Mouse (Mus musculus) CD4-positive, CD25-positive, alpha-beta regulatory T cell (primary cell): ENCODE data around the gene Preb. TPM values are rescaled to one million over a fixed set of nuclear protein-coding genes. Genes with fewer than 3 reads are reported as not detected.

Source experiments
- polyA plus RNA-seq: library from polyadenylated mRNA; unstranded; fragments of 100-300 nt; shearing (Covaris generic); gene quantifications from one replicate; pipeline ENCODE4 v1.2.1, GENCODE M21; 2017

Gene Preb
- 194 TPM for polyA plus RNA-seq

GRCm38 (mm10) chr5:30959966-30960501 is at the start of gene Preb:
Preb (minus strand) TSS chr5:30960361.

DNA sequence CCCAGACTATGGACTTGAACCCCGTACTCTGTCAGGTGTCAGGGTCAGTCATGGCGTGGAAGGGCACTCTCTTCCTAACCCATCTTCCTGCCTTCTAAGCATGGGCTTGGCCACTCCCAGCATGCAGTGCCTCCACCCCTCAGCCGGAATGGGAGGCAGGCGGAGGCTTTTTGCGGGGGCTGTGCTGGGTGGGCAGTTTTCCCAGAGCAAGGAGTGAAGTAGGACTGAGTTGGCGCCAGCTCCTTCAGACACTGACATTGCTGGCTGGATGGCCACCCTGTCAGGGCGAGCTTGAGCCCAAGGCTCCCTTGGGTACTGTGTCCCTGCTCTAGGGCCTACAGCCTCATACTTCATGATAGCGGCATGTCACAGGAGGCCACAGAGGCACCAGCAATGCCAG is 8.3 kb upstream of the Preb start, which contains the start of gene Tcf23:
TSS of gene Tcf23 (plus strand) at position 247 of the 400 bp plus-strand sequence.

GRCm38 (mm10) chr5:30944956-30945781 is 15.0 kb downstream of the Preb start, which contains the start of gene Cgref1:
Cgref1 (minus strand) TSS chr5:30945591.

DNA sequence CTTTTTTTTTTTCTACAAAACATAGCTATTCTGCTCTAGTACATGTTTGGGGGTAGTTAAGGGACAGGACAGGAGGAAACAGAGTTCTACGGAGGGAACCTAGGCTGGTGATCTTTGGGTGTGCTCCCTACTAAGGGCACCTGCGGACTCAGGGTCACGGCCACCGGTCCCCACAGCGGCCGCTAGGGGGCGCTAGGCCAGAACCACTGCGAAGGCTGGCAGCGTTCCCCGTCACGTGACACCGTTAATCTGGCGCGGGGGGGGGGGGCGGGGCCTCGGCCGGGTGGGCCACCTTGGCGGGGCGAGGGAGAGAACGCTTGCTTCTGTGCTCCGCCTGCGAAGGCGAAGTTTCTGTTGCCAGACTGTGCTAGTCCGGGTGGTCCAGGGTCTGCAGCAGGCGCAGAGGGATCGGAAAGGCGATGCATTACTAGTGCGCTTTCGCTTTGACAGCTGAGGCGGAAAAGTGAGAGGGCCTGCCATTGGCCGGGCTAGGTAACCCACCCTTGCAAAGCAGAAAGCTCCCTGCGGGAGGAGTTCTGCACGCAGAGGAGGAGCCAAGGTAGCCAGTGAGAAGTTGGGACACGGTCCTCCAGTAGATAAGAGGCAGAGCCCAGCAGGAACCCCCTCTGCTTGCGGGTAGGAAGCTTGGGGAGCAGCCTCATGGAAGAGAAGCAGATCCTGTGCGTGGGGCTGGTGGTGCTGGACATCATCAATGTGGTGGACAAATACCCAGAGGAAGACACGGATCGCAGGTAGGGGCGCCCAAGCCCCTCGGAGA is 38.7 kb downstream of the Preb start, which contains the start of gene Khk:
TSS of gene Khk (plus strand) at position 176 of the 778 bp plus-strand sequence.

GRCm38 (mm10) chr5:30913060-30913841 is 46.9 kb downstream of the Preb start, which contains the start of gene Emilin1:
Emilin1 (plus strand) TSS chr5:30913402.

GRCm38 (mm10) chr5:30907413-30908059 is 52.6 kb downstream of the Preb start, which contains the start of gene Ost4:
Ost4 (minus strand) TSS chr5:30907788.

Other genes starting within 250 kb of the Preb start
- not detected for gene Dpysl5, start 248.8 kb downstream of the Preb start, polyA plus RNA-seq
- gene Mapre3, start 145.7 kb downstream of the Preb start, polyA plus RNA-seq, result 6.3 TPM
- 70.6 TPM for gene Tmem214, start 92.3 kb downstream of the Preb start, polyA plus RNA-seq
- 14.9 TPM for gene Agbl5, start 71.7 kb downstream of the Preb start, polyA plus RNA-seq
- gene Ost4, start 52.6 kb downstream of the Preb start, polyA plus RNA-seq, result 278 TPM
- gene Emilin1, start 47.0 kb downstream of the Preb start, polyA plus RNA-seq, result 5.5 TPM
- 29.3 TPM for gene Khk, start 38.9 kb downstream of the Preb start, polyA plus RNA-seq
- gene Cgref1, start 14.8 kb downstream of the Preb start, polyA plus RNA-seq, result 0.20 TPM
- not detected for gene Tcf23, start 8.3 kb upstream of the Preb start, polyA plus RNA-seq
- 96.1 TPM for gene Atraid, start 88.0 kb upstream of the Preb start, polyA plus RNA-seq
- 8.9 TPM for gene Slc5a6, start 88.6 kb upstream of the Preb start, polyA plus RNA-seq
- 29.4 TPM for gene Cad, start 94.4 kb upstream of the Preb start, polyA plus RNA-seq
- not detected for gene Dnajc5g, start 145.9 kb upstream of the Preb start, polyA plus RNA-seq
- not detected for gene Slc30a3, start 147.9 kb upstream of the Preb start, polyA plus RNA-seq
- gene Trim54, start 156.4 kb upstream of the Preb start, polyA plus RNA-seq, result not detected
- not detected for gene Ucn, start 178.5 kb upstream of the Preb start, polyA plus RNA-seq
- gene Mpv17, start 193.9 kb upstream of the Preb start, polyA plus RNA-seq, result 39.5 TPM
- gene Gm29609, start 219.6 kb upstream of the Preb start, polyA plus RNA-seq, result 2.0 TPM
- gene Gtf3c2, start 219.8 kb upstream of the Preb start, polyA plus RNA-seq, result 90.6 TPM
- gene Snx17, start 232.9 kb upstream of the Preb start, polyA plus RNA-seq, result 125 TPM
- 85.0 TPM for gene Eif2b4, start 233.1 kb upstream of the Preb start, polyA plus RNA-seq
- gene Zfp513, start 241.9 kb upstream of the Preb start, polyA plus RNA-seq, result 25.6 TPM